Mouse (Mus musculus): ENCODE data around the gene Mpdu1. TPM values are rescaled to one million over a fixed set of nuclear protein-coding genes. Genes with fewer than 3 reads are reported as not detected.

Gene Mpdu1
- polyA plus RNA-seq, 1 experiment from 2014 or later = 84.1 TPM

GRCm38 (mm10) chr11:69682209-69682839 is 19.9 kb upstream of the Mpdu1 start:
- ATAC-seq (no peak), DNase-seq (ENCODE audit: low read depth, low spot score) (no peak)
- in situ Hi-C loops (cut with MboI; ENCODE audit: low pct_unique_long_range_greater_than_20kb) = loop anchor here (5.0 kb wide), 3 partner anchors 35 to 195 kb away; partner anchors contain the start of genes Polr2a and Tmem95
- POLR2A ChIA-PET = interaction anchor here (0.8 to 1.0 kb wide), 2 partner anchors 11 to 219 kb away, joined by 3 read pairs; no protein-coding TSS in a partner anchor
- CTCF ChIA-PET = interaction anchor here (0.7 to 6.2 kb wide), 9 partner anchors 9 to 75 kb away, joined by 3 to 51 read pairs (median 5); no protein-coding TSS in a partner anchor
- H3K27me3 ChIP-seq = no peaks in the 10 kb centered on the region
- TF ChIP-seq CTCF (IDR thresholded peaks at IDR 0.05) = no peak

- in situ Hi-C loops (cut with MboI; ENCODE audit: low pct_unique_long_range_greater_than_20kb) = loop anchor here (5.0 kb wide), 3 partner anchors 36 to 196 kb away; partner anchors contain the start of genes Polr2a and Tmem95
These were observed 19.1 kb upstream of the Mpdu1 start, which contains the start of gene Senp3 for GRCm38 (mm10) chr11:69681314-69682208. TSS of gene Senp3 (minus strand) at chr11:69682084.

GRCm38 (mm10) chr11:69680136-69680855 is 17.9 kb upstream of the Mpdu1 start:
- H3K27me3 ChIP-seq = no peaks in the 10 kb centered on the region
- no peak for TF ChIP-seq CTCF (IDR thresholded peaks at IDR 0.05)
- DNase-seq (ENCODE audit: low read depth, low spot score) = no peak
- ChIA-PET POLR2A (interaction anchor here (0.6 to 1.2 kb wide), 4 partner anchors 19 to 310 kb away, joined by 3 to 8 read pairs (median 3); no protein-coding TSS in a partner anchor), CTCF (no interaction called here)
- ATAC-seq = no peak
- in situ Hi-C loops (cut with MboI; ENCODE audit: low pct_unique_long_range_greater_than_20kb) = loop anchor here (5.0 kb wide), 3 partner anchors 37 to 197 kb away; partner anchors contain the start of genes Polr2a and Tmem95

More at GRCm38 (mm10) chr11:69681314-69682208, 19.1 kb upstream of the Mpdu1 start, which contains the start of gene Senp3:
- ATAC-seq = peak; percentile 60
- TF ChIP-seq CTCF (IDR thresholded peaks at IDR 0.05) = no peak
- POLR2A ChIA-PET = interaction anchor here (0.6 to 1.2 kb wide), 7 partner anchors 12 to 689 kb away, joined by 3 to 8 read pairs (median 4); partner anchors contain the start of gene Mpdu1
- CTCF ChIA-PET = interaction anchor here (0.7 to 6.2 kb wide), 7 partner anchors 10 to 75 kb away, joined by 3 to 51 read pairs (median 5); no protein-coding TSS in a partner anchor
- H3K27me3 ChIP-seq = no peaks in the 10 kb centered on the region
- DNase-seq (ENCODE audit: low read depth, low spot score) = no peak

- in situ Hi-C loops (cut with MboI; ENCODE audit: low pct_unique_long_range_greater_than_20kb) = no loop called here
- no peak for ATAC-seq
- no peak for DNase-seq (ENCODE audit: low read depth, low spot score)
- H3K27me3 ChIP-seq = no peaks in the 10 kb centered on the region
- ChIA-PET CTCF (no interaction called here), POLR2A (no interaction called here)
- no peak for TF ChIP-seq CTCF (IDR thresholded peaks at IDR 0.05)
These were observed 16.7 kb upstream of the Mpdu1 start for GRCm38 (mm10) chr11:69679144-69679543.

- POLR2A ChIA-PET = interaction anchor here (2.0 kb wide), 1 partner anchor 10 kb away, joined by 5 read pairs; the partner anchor contains the start of gene Mpdu1
These were observed 9.8 kb upstream of the Mpdu1 start, which contains the start of gene Eif4a1 for GRCm38 (mm10) chr11:69672211-69672706. TSS of gene Eif4a1 (minus strand) at chr11:69672423.

GRCm38 (mm10) chr11:69671726-69672124 is 9.3 kb upstream of the Mpdu1 start:
- ChIA-PET CTCF (no interaction called here), POLR2A (interaction anchor here (2.0 kb wide), 1 partner anchor 9 kb away, joined by 5 read pairs; the partner anchor contains the start of gene Mpdu1)
- ATAC-seq = no peak
- no peak for DNase-seq (ENCODE audit: low read depth, low spot score)
- in situ Hi-C loops (cut with MboI; ENCODE audit: low pct_unique_long_range_greater_than_20kb) = loop anchor here (5.0 kb wide), 1 partner anchor 259 kb away; the partner anchor contains the start of gene Kdm6b
- TF ChIP-seq CTCF (IDR thresholded peaks at IDR 0.05) = no peak
- no peaks in the 10 kb centered on the region for H3K27me3 ChIP-seq

More at GRCm38 (mm10) chr11:69672211-69672706, 9.8 kb upstream of the Mpdu1 start, which contains the start of gene Eif4a1:
- in situ Hi-C loops (cut with MboI; ENCODE audit: low pct_unique_long_range_greater_than_20kb) = loop anchor here (5.0 kb wide), 1 partner anchor 260 kb away; the partner anchor contains the start of gene Kdm6b
- TF ChIP-seq CTCF (IDR thresholded peaks at IDR 0.05) = no peak
- no peaks in the 10 kb centered on the region for H3K27me3 ChIP-seq
- ATAC-seq = peak; percentile 95
- peak; percentile 100 for DNase-seq (ENCODE audit: low read depth, low spot score)
- CTCF ChIA-PET = no interaction called here

- H3K27me3 ChIP-seq = no peaks in the 10 kb centered on the region
- ChIA-PET CTCF (no interaction called here), POLR2A (interaction anchor here (1.2 to 2.0 kb wide), 2 partner anchors 9 to 26 kb away, joined by 3 to 5 read pairs; partner anchors contain the start of gene Mpdu1)
- ATAC-seq = peak; percentile 40
- no peak for TF ChIP-seq CTCF (IDR thresholded peaks at IDR 0.05)
- in situ Hi-C loops (cut with MboI; ENCODE audit: low pct_unique_long_range_greater_than_20kb) = loop anchor here (5.0 kb wide), 1 partner anchor 259 kb away; the partner anchor contains the start of gene Kdm6b
- no peak for DNase-seq (ENCODE audit: low read depth, low spot score)
These were observed 8.6 kb upstream of the Mpdu1 start for GRCm38 (mm10) chr11:69670786-69671725.

GRCm38 (mm10) chr11:69666665-69667005 is 4.2 kb upstream of the Mpdu1 start:
- TF ChIP-seq CTCF (IDR thresholded peaks at IDR 0.05) = no peak
- CTCF ChIA-PET = no interaction called here
- H3K27me3 ChIP-seq = no peaks in the 10 kb centered on the region
- POLR2A ChIA-PET = no interaction called here
- ATAC-seq = no peak
- DNase-seq (ENCODE audit: low read depth, low spot score) = no peak
- in situ Hi-C loops (cut with MboI; ENCODE audit: low pct_unique_long_range_greater_than_20kb) = no loop called here

Data from Patski (cell line).